Mouse (Mus musculus): ENCODE results near the gene Usp7. TPM values are rescaled to one million over a fixed set of nuclear protein-coding genes. Genes with fewer than 3 reads are reported as not detected.

The Usp7 gene
- polyA plus RNA-seq (2015; fragmentation: Nextera tagmentation; extraction: Ambion mirVana) = 15.0 and 16.9 TPM in 2 replicates

DNA sequence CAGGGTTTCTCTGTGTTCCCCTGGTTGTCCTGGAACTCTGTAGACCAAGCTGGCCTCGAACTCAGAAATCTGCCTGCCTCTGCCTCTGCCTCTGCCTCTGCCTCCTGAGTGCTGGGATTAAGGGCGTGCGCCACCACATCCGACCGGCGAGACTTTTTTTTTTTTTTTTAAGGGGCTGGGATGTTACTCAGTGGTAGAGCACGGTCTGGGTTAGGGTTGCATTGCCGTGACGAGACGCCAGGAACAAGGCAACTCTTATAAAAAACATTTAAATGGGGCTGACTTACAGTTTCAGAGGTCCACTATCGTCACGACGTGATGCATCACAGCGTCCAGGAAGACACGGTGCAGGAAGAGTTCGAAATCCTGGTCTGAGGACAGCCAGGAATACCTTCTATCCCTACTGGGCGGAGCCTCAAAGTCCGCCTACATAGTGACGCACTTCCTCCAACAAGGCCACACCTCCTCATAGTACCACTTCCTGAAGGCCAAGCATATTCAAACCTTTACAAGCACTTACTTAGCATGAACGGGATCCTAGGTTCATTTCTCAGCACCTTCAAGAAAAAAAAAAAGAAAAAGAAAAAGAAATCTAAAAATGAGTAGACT is at the start of gene Usp7:
Usp7 (minus strand) TSS at position 360 of the 609 bp plus-strand sequence.
- Histone ChIP-seq H3K27me3 (ENCODE audit: control insufficient read depth, insufficient read depth, low read length) (no peaks in the 10 kb centered on the region), H3K9me3 (replicated peaks; ENCODE audit: control insufficient read depth, low read length) (no peaks in the 10 kb centered on the region), H3K4me3 (ENCODE audit: low read length) (no peak within 1 kb of the TSS), H3K27ac (ENCODE audit: low read length) (no peak within 1 kb of the TSS), H3K9ac (ENCODE audit: low read length) (no peak within 1 kb of the TSS), H3K4me2 (ENCODE audit: low read depth, low read length) (no peak within 1 kb of the TSS), H3K4me1 (ENCODE audit: control insufficient read depth, insufficient read depth, low read length) (no peaks in the 10 kb centered on the region), H3K36me3 (ENCODE audit: control insufficient read depth, insufficient read depth) (no peaks in the 10 kb centered on the region)
- WGBS = 88% methylated on average over 20 of the region's 20 CpGs
- no peak for ATAC-seq (replicated peaks; ENCODE audit: extremely low read depth, insufficient read depth, low FRiP score)

DNA sequence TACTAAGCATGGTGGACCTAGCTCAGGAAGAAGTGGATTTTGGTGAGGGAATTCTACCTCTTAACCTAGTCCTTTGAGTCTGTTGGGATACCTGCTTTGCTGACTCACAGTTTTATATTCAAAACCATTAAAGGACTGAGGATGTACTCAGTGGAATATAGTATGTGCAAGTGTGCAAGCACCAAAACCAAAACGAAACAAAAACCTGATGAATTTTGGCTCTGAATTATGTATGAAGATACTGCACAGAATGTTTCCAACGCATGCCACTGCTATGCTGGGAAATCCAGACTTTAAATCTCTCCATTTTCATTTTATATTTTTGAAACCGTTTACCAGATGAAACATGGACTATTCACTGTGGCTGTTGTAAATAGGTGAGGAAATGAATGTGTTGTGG is 48.4 kb upstream of the Usp7 start:
- 86% methylated on average over 3 of the region's 3 CpGs for WGBS
- no peak overlapping the region for H3K9ac ChIP-seq (ENCODE audit: low read length)
- peaks cover 2% of the 10 kb centered on the region for H3K4me1 ChIP-seq (ENCODE audit: control insufficient read depth, insufficient read depth, low read length)
- peaks cover 32% of the 10 kb centered on the region for H3K36me3 ChIP-seq (ENCODE audit: control insufficient read depth, insufficient read depth)
- H3K27ac ChIP-seq (ENCODE audit: low read length) = no peak overlapping the region
- no peak for ATAC-seq (replicated peaks; ENCODE audit: extremely low read depth, insufficient read depth, low FRiP score)
- H3K9me3 ChIP-seq (replicated peaks; ENCODE audit: control insufficient read depth, low read length) = no peaks in the 10 kb centered on the region
- H3K4me3 ChIP-seq (ENCODE audit: low read length) = no peak overlapping the region
- no peaks in the 10 kb centered on the region for H3K27me3 ChIP-seq (ENCODE audit: control insufficient read depth, insufficient read depth, low read length)
- no peak overlapping the region for H3K4me2 ChIP-seq (ENCODE audit: low read depth, low read length)

DNA sequence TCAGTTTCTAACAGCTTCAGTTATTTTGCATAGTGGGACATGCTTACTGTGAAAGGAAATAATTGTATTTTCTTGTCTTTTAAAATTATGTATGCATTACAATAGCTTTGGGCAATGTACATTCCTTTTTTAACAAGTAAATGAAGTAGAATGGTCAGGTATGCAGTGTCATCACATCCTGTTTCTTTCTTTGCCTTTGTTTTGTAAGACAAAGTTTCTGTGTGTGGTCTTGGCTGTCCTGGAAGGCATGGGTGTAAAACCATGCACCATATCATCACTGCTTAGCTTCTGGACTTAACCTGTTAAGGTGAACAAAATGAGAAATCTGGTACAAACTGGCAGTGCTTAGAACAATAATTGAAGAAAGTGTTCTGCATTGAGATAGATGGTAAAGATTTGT is 46.8 kb upstream of the Usp7 start:
- ATAC-seq (replicated peaks; ENCODE audit: extremely low read depth, insufficient read depth, low FRiP score) = no peak
- Histone ChIP-seq H3K27me3 (ENCODE audit: control insufficient read depth, insufficient read depth, low read length) (no peaks in the 10 kb centered on the region), H3K27ac (ENCODE audit: low read length) (no peak overlapping the region), H3K9me3 (replicated peaks; ENCODE audit: control insufficient read depth, low read length) (no peaks in the 10 kb centered on the region), H3K9ac (ENCODE audit: low read length) (no peak overlapping the region), H3K36me3 (ENCODE audit: control insufficient read depth, insufficient read depth) (peaks cover 33% of the 10 kb centered on the region), H3K4me3 (ENCODE audit: low read length) (no peak overlapping the region), H3K4me2 (ENCODE audit: low read depth, low read length) (no peak overlapping the region), H3K4me1 (ENCODE audit: control insufficient read depth, insufficient read depth, low read length) (peaks cover 13% of the 10 kb centered on the region)

DNA sequence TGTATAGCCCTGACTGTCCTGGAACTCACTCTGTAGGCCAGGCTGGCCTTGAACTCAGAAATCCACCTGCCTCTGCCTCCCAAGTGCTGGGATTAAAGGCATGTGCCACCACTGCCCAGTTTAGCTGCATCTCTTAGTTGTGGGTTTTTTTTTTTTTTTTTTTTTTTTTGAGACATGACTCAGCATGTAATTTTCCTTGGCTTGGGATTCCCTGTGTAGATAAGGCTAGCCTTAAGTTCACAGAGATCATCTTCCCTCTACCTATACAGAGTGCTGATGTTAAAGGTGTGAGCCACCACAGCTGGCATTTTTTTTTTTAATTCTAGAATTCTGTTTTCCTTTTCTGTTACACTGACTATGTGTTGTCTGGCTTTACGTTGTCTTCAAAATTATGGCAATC is 45.5 kb upstream of the Usp7 start:
- ATAC-seq (replicated peaks; ENCODE audit: extremely low read depth, insufficient read depth, low FRiP score) = no peak
- no peak overlapping the region for H3K9ac ChIP-seq (ENCODE audit: low read length)
- H3K36me3 ChIP-seq (ENCODE audit: control insufficient read depth, insufficient read depth) = peaks cover 29% of the 10 kb centered on the region
- no peak overlapping the region for H3K27ac ChIP-seq (ENCODE audit: low read length)
- H3K4me1 ChIP-seq (ENCODE audit: control insufficient read depth, insufficient read depth, low read length) = peaks cover 22% of the 10 kb centered on the region
- no peak overlapping the region for H3K4me3 ChIP-seq (ENCODE audit: low read length)
- H3K9me3 ChIP-seq (replicated peaks; ENCODE audit: control insufficient read depth, low read length) = no peaks in the 10 kb centered on the region
- H3K27me3 ChIP-seq (ENCODE audit: control insufficient read depth, insufficient read depth, low read length) = no peaks in the 10 kb centered on the region
- 88% methylated on average over 1 of the region's 1 CpGs for WGBS
- no peak overlapping the region for H3K4me2 ChIP-seq (ENCODE audit: low read depth, low read length)

DNA sequence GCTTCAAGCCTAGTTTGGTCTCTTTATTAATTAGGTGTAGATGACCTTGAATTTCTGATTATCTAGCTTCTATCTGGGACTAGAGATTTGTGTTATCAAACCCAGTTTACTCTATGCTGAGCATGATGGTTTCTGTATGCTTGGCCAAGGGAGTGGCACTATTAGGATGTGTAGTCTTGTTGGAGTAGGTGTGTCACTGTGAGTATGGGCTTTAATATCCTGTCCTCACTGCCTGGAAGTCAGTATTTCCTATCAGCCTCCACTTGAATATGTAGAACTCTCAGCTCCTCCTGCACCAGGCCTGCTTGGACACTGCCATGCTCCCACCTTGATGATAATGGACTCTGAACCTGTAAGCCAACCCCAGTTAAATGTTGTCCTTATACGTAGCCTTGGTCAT is 44.8 kb upstream of the Usp7 start:
- H3K27ac ChIP-seq (ENCODE audit: low read length) = no peak overlapping the region
- no peaks in the 10 kb centered on the region for H3K9me3 ChIP-seq (replicated peaks; ENCODE audit: control insufficient read depth, low read length)
- ATAC-seq (replicated peaks; ENCODE audit: extremely low read depth, insufficient read depth, low FRiP score) = no peak
- H3K4me2 ChIP-seq (ENCODE audit: low read depth, low read length) = no peak overlapping the region
- peaks cover 27% of the 10 kb centered on the region for H3K4me1 ChIP-seq (ENCODE audit: control insufficient read depth, insufficient read depth, low read length)
- no peaks in the 10 kb centered on the region for H3K27me3 ChIP-seq (ENCODE audit: control insufficient read depth, insufficient read depth, low read length)
- H3K9ac ChIP-seq (ENCODE audit: low read length) = no peak overlapping the region
- peaks cover 29% of the 10 kb centered on the region for H3K36me3 ChIP-seq (ENCODE audit: control insufficient read depth, insufficient read depth)
- 89% methylated on average over 1 of the region's 1 CpGs for WGBS
- no peak overlapping the region for H3K4me3 ChIP-seq (ENCODE audit: low read length)

DNA sequence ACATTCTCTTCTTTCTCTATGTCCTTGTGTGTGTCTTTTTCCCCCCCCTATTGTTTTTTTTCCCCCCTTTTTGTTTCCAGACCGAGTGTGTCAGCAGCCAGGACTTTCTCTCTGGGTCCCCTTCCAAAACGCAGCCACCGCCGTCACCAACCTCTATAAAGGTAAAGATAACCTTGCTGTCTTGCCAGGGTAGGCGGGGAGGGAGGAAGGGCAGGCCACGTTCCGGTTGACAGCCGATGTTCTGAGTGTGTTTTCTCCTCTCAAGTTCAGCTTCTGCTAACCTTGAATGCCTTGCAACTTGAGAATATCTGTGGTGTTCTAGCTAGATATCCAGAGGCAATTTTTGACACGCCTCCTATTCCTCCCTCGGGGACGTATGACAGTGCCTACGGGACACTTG is 39.1 kb upstream of the Usp7 start:
- Histone ChIP-seq H3K36me3 (ENCODE audit: control insufficient read depth, insufficient read depth) (peaks cover 9% of the 10 kb centered on the region; the same call in 1 of the 2 replicates), H3K27me3 (ENCODE audit: control insufficient read depth, insufficient read depth, low read length) (no peaks in the 10 kb centered on the region), H3K4me3 (ENCODE audit: low read length) (peak overlapping the region; percentile 89), H3K4me1 (ENCODE audit: control insufficient read depth, insufficient read depth, low read length) (peaks cover 31% of the 10 kb centered on the region), H3K9ac (ENCODE audit: low read length) (peak overlapping the region; percentile 99), H3K9me3 (replicated peaks; ENCODE audit: control insufficient read depth, low read length) (no peaks in the 10 kb centered on the region), H3K27ac (ENCODE audit: low read length) (peak overlapping the region; percentile 96), H3K4me2 (ENCODE audit: low read depth, low read length) (peak overlapping the region; percentile 83)
- no peak for ATAC-seq (replicated peaks; ENCODE audit: extremely low read depth, insufficient read depth, low FRiP score)
- under 1% methylated on average over 12 of the region's 12 CpGs for WGBS

DNA sequence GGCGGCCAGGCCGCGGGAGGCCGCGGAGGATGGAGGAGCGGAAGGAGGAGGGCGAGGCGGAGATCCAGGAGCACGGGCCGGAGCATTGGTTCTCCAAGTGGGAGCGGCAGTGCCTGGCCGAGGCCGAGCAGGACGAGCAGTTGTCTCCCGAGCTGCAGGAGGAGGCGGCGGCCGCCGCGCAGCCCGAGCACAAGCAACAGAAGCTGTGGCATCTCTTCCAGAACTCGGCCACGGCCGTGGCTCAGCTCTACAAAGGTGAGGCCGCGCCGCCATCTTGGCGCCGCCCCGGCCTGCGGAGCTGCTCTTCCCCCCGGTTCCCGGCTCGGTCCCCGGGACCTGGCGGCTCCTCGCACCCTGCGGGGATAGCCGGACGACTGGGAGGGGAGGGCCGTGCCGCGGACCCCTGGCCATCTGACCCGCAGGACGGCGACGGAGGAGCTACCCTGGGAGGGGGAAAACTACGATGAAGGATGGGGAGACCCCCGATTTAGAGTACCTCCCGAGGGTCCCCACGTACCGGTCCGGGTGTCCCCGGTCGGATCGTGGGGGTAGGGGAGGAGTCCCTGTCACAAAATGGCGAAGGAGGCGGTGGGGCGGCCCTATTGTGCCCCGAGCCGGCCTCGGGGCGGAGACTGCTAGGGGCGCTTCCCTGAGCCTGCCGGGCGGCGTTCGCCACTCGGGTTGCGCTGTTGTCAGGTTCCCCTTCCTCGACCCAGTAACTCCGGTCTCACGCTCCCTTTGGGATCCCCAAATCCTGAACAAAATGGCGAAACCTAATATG is 38.5 kb upstream of the Usp7 start:
- Histone ChIP-seq H3K27ac (ENCODE audit: low read length) (peak overlapping the region; percentile 96), H3K36me3 (ENCODE audit: control insufficient read depth, insufficient read depth) (peaks cover 9% of the 10 kb centered on the region; the same call in 1 of the 2 replicates), H3K9me3 (replicated peaks; ENCODE audit: control insufficient read depth, low read length) (no peaks in the 10 kb centered on the region), H3K9ac (ENCODE audit: low read length) (peak overlapping the region; percentile 99), H3K4me3 (ENCODE audit: low read length) (peak overlapping the region; percentile 89), H3K27me3 (ENCODE audit: control insufficient read depth, insufficient read depth, low read length) (no peaks in the 10 kb centered on the region), H3K4me1 (ENCODE audit: control insufficient read depth, insufficient read depth, low read length) (peaks cover 31% of the 10 kb centered on the region), H3K4me2 (ENCODE audit: low read depth, low read length) (peak overlapping the region; percentile 83)
- WGBS = under 1% methylated on average over 69 of the region's 74 CpGs
- peak; percentile 18 for ATAC-seq (replicated peaks; ENCODE audit: extremely low read depth, insufficient read depth, low FRiP score)

DNA sequence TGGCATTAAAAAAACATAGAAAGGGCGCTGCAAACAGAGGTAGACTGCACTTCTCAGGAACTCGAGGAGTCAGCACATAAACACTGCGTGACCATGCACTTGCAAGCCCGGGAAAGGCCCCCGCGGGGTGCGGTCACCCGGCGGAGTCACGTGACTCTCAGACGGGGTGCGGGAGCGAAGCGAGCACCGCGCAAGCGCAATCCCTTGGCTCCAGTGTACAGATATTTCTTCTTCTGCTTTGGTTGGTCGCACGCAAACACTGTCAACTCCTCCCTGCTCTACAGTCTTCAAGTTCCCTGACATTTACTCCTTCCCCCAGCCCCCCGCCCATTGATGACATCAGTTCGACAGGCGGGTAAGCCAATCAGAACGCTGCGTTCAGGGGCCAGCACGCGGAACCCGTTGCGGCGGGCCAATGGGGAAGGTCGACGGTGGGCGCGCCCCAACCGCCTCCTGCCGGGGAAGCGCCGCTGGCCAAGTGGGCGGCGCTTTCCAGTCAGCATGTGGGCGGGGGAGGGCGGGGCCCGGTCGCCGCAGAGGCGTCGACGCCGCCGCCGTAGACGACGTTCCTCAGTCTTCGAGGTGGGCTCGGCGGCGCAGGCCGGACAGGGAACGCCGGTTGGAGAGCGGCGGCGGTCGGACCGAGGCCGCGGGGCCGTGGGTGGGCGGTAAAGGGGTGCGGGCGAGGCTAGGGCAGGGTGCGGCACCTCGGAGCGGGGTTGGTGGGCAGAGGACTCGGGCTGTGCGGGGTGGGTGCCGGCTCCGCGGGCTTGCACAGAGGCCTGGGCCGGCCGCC is 37.7 kb upstream of the Usp7 start, which contains the start of gene 1810013L24Rik:
1810013L24Rik (plus strand) TSS at position 537 of the 796 bp plus-strand sequence.
- Histone ChIP-seq H3K4me1 (ENCODE audit: control insufficient read depth, insufficient read depth, low read length) (peaks cover 25% of the 10 kb centered on the region), H3K27ac (ENCODE audit: low read length) (peak within 1 kb of the TSS; percentile 96), H3K9ac (ENCODE audit: low read length) (peak within 1 kb of the TSS; percentile 99), H3K4me3 (ENCODE audit: low read length) (peak within 1 kb of the TSS; percentile 89), H3K9me3 (replicated peaks; ENCODE audit: control insufficient read depth, low read length) (no peaks in the 10 kb centered on the region), H3K4me2 (ENCODE audit: low read depth, low read length) (peak within 1 kb of the TSS; percentile 83), H3K27me3 (ENCODE audit: control insufficient read depth, insufficient read depth, low read length) (no peaks in the 10 kb centered on the region), H3K36me3 (ENCODE audit: control insufficient read depth, insufficient read depth) (peaks cover 5% of the 10 kb centered on the region; the same call in 1 of the 2 replicates)
- peak; percentile 94 for ATAC-seq (replicated peaks; ENCODE audit: extremely low read depth, insufficient read depth, low FRiP score)
- WGBS = under 1% methylated on average over 80 of the region's 80 CpGs
